Mouse (Mus musculus) right cerebral cortex, postnatal 14 days (tissue): ENCODE measurements at regions not wholly inside any gene's neighbourhood (a gene's known extent, or its start where the extent isn't known, plus 50 kb on each side); places are given as distances from the start of the nearest gene placed in this dataset.

Source experiments
- DNase-seq: peaks from one replicate; pipeline ENCODE4 v3.0.0; 2022

DNA sequence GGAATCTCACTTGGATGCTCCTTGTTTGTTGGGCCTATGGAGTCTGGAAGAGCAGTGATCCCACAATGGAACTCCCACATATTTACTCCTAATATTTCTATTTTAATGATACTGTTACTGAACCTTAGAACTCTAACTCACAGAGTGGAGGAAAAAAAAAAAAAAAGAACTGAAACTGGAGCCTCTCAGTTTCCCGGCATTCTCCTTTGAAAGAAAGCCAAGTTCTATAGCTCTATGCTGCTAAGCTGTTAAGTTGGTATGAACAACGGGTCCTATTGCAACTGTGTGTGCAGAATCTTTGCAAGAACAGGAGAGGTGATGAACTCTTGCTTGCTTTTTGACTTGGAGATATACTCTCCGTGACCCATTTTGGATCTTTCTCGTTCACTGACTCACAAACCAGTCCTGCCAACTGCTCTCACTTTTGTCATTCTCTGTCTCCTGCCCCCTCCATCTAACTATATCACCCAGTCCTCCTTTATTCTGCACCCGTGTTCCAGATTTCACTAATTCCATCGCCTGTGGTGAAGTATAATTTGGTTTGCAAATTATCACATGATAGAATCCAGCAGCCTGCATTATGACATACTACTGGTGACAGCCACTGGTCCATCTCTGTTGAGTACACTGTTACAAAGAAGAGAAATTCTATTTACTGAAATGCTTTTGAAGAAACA, 92.6 kb upstream of the Ctsc start:
- no peak for DNase-seq

- no peak for DNase-seq
Measured at GRCm38 (mm10) chr7:88187555-88187954, 90.3 kb upstream of the Ctsc start.

DNA sequence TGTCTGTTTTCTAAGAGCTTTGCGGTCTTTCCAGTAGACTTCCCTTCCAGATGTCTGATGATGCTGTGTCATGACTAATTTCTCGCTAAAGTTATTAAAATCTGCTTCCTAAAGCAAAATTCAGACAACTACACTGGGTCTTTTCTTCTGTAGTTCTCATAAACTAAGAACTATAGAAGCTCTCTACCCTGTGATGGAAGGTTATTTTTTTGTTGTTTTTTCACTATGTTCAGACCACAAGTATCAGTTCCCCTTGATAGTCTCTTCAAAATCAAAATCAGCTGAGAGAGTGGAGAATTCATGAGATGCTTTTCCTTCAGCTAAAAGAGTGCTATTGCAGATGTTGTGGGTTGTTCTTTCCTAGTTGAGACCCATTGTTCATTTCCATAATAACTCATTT, 85.1 kb upstream of the Ctsc start:
- no peak for DNase-seq

DNA sequence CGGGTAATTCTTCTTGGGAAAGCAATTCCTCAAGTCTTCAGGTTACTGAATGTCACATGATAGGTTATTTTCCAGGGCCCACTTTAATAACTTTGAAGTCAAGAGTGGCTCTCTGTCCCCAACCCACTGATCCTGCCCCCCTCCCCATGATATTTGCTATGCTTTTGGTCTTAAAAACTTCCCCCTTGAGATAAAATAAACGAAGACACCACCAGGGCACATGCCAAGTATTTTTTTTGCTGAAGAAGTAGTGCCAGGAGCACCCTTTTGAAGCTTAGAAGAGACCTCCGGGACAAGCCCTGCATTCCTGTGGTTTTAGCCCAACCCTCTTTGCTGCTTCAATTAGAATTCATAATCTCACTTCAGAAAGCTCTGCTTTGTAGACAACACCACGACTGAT, 78.8 kb upstream of the Ctsc start:
- no peak for DNase-seq

DNA sequence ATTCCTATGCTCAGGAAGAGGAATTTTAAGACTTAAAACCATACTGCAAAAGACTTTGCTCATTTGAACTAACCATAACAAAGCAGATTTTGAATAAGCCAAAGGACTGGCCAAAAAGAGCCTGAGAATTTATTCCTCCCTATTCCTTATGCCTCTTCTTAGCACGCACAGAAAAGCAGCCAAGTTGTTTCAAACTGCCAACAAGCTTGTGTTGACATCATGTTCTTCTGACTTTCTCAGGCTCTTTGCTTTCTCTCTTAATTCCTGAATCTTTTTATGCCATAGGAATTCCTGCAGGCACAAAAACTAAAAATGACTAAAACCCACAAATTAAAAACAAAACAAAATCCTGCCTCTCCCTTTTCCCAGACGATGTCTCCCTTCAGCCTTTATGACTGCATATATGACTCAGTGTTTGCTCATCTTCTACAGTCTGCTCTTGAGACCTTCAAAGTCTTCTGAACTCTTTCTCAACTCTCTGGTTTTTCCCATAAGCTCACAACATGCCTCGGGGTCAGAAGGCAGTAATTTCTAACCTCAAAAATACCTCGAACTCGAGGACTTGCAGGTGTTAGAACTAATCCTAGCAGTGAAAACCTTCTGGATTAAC, 77.9 kb upstream of the Ctsc start:
- no peak for DNase-seq

- no peak for DNase-seq
Measured at GRCm38 (mm10) chr7:88201658-88202364, 76.1 kb upstream of the Ctsc start.

- DNase-seq: no peak
Measured at GRCm38 (mm10) chr7:88206223-88206827, 71.6 kb upstream of the Ctsc start.

GRCm38 (mm10) chr7:88206914-88207710, 70.8 kb upstream of the Ctsc start:
- peak; percentile 14 for DNase-seq

GRCm38 (mm10) chr7:88214713-88215198, 63.1 kb upstream of the Ctsc start:
- DNase-seq: no peak

DNA sequence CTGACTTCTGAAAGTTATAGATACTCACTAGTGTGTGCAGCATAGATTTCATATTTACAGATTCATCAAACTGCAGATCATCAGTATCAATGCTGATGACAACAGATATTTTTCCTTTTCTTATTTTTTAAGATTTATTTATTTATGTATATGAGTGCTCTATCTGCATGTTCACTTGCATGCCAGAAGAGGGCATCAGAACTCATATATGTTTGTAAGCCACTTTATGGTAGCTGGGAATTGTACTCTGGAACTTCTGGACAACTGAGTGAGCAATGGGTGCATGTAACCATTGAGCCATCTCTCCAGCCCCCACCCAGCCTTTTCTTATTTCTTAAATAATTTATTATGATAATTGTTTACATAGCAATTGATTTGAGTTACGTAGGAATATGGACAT, 62.5 kb upstream of the Ctsc start:
- no peak for DNase-seq

- DNase-seq: no peak
Measured at GRCm38 (mm10) chr7:88222141-88222540, 55.7 kb upstream of the Ctsc start.

DNA sequence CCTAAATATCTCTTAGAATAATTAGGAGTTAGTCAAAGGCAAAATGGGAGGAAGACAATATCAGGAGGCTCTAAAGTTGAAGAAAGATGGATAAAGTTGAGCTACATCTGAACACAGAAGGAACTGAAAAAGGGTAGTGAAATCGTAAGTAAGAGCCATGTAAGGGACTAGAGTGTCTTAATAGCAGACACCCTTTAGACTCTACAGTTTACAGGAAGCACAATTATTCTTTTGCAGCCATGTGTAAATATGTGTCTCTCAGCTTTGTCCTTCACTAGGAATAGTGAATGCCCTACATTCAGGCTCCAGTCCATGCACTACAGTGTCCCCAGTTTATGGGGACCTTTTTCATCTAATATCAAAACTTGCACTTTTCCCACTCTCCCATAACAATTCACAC, 52.1 kb upstream of the Ctsc start:
- no peak for DNase-seq
